Mouse (Mus musculus) adipocyte (in vitro differentiated cells): ENCODE measurements around the gene Gm21992.

ENCODE experiments used
- DNase-seq: peaks from one replicate; pipeline ENCODE4 v3.0.0-alpha.2; 2016; ENCODE audit warnings: low spot score

Gene Gm21992

GRCm38 (mm10) chr19:4748493-4748892 is 62.9 kb downstream of the Gm21992 start:
- no peak for DNase-seq

GRCm38 (mm10) chr19:4747631-4748312 is 63.6 kb downstream of the Gm21992 start:
- DNase-seq = no peak

- DNase-seq = no peak
These were observed 64.8 kb downstream of the Gm21992 start for GRCm38 (mm10) chr19:4746611-4747010.

- no peak for DNase-seq
These were observed 65.7 kb downstream of the Gm21992 start for GRCm38 (mm10) chr19:4745681-4746080.

GRCm38 (mm10) chr19:4745057-4745456 is 66.4 kb downstream of the Gm21992 start:
- DNase-seq = peak; percentile 61

- DNase-seq = no peak
These were observed 67.4 kb downstream of the Gm21992 start for GRCm38 (mm10) chr19:4744026-4744425.

GRCm38 (mm10) chr19:4743524-4743923 is 67.9 kb downstream of the Gm21992 start:
- peak; percentile 73 for DNase-seq

GRCm38 (mm10) chr19:4742229-4742628 is 69.2 kb downstream of the Gm21992 start:
- no peak for DNase-seq

GRCm38 (mm10) chr19:4741482-4741881 is 69.9 kb downstream of the Gm21992 start:
- no peak for DNase-seq

- no peak for DNase-seq
These were observed 71.7 kb downstream of the Gm21992 start for GRCm38 (mm10) chr19:4739762-4740161.

- DNase-seq = no peak
These were observed 72.4 kb downstream of the Gm21992 start for GRCm38 (mm10) chr19:4739053-4739452.

- DNase-seq = no peak
These were observed 73.5 kb downstream of the Gm21992 start for GRCm38 (mm10) chr19:4737866-4738265.

GRCm38 (mm10) chr19:4733052-4733451 is 78.4 kb downstream of the Gm21992 start:
- no peak for DNase-seq

- no peak for DNase-seq
These were observed 82.2 kb downstream of the Gm21992 start for GRCm38 (mm10) chr19:4729186-4729585.

- no peak for DNase-seq
These were observed 90.7 kb downstream of the Gm21992 start for GRCm38 (mm10) chr19:4720671-4721244.

GRCm38 (mm10) chr19:4720112-4720511 is 91.3 kb downstream of the Gm21992 start:
- DNase-seq = no peak

- DNase-seq = no peak
These were observed 92.1 kb downstream of the Gm21992 start for GRCm38 (mm10) chr19:4719351-4719764.

GRCm38 (mm10) chr19:4718716-4719115 is 92.7 kb downstream of the Gm21992 start:
- DNase-seq = no peak

- no peak for DNase-seq
These were observed 94.1 kb downstream of the Gm21992 start for GRCm38 (mm10) chr19:4717281-4717680.

- no peak for DNase-seq
These were observed 94.7 kb downstream of the Gm21992 start for GRCm38 (mm10) chr19:4716756-4717155.

- no peak for DNase-seq
These were observed 97.5 kb downstream of the Gm21992 start for GRCm38 (mm10) chr19:4713886-4714285.

- DNase-seq = no peak
These were observed 98.5 kb downstream of the Gm21992 start for GRCm38 (mm10) chr19:4712781-4713526.

GRCm38 (mm10) chr19:4712156-4712780 is 99.1 kb downstream of the Gm21992 start:
- no peak for DNase-seq
